Mouse (Mus musculus) colon, adult 2 months (tissue): ENCODE data around the gene Intu. TPM values are rescaled to one million over a fixed set of nuclear protein-coding genes. Genes with fewer than 3 reads are reported as not detected.

Source experiments
- polyA plus RNA-seq: library from polyadenylated mRNA; depleted of rRNA; stranded (reverse); fragments of >200 nt; gene quantifications from 2 replicates; pipeline ENCODE4 v1.2.3, GENCODE M21; 2012; rRNA removed

Gene Intu
- polyA plus RNA-seq, result 1.1 and 2.0 TPM in 2 replicates

GRCm38 (mm10) chr3:40531286-40532141 lies at the start of gene Intu:
Gene Intu (plus strand): TSS chr3:40531286.

GRCm38 (mm10) chr3:40708655-40709054 lies 177.6 kb downstream of the Intu start, which contains the start of gene Slc25a31:
Gene Slc25a31 (plus strand): TSS chr3:40708855.

GRCm38 (mm10) chr3:40744024-40744835 lies 213.1 kb downstream of the Intu start, which contains the start of gene Hspa4l:
Gene Hspa4l (plus strand): TSS chr3:40744495.

Other genes with a start within 250 kb of the Intu start
- gene Slc25a31, start 177.6 kb downstream of the Intu start, polyA plus RNA-seq, result not detected in 2 replicates
- gene Hspa4l, start 213.2 kb downstream of the Intu start, polyA plus RNA-seq, result 18.7 and 32.8 TPM in 2 replicates